Mouse (Mus musculus) midbrain, embryonic 16.5 days (tissue): Measurements from ENCODE around the gene Pprc1. TPM values are rescaled to one million over a fixed set of nuclear protein-coding genes. Genes with fewer than 3 reads are reported as not detected.
A peak's percentile ranks its signal among the peaks of the same experiment; 100 is the strongest.

Experiments used
- ATAC-seq: fragments of 200-750 bp; cut with Nextera tagmentation; 2 replicates; pipeline ENCODE4 v1.8.0; 2017; ENCODE audit warnings: moderate TSS enrichment
- H3K27ac ChIP-seq: fragments of 300-500 bp; sonication (generic); 2 replicates; pipeline ENCODE4 v1.5.1; 2014; ENCODE audit warnings: mild to moderate bottlenecking, low read length, mixed read lengths
- H3K27me3 ChIP-seq: fragments of 300-500 bp; sonication (generic); 2 replicates; pipeline ENCODE4 v1.6.1; 2014; ENCODE audit warnings: low read depth, low read length, mixed read lengths; ENCODE audit not compliant: control insufficient read depth, insufficient read depth
- H3K36me3 ChIP-seq: fragments of 300-500 bp; sonication (generic); 2 replicates; pipeline ENCODE4 v1.6.1; 2014; ENCODE audit warnings: mild to moderate bottlenecking, low read length, moderate library complexity, mixed read lengths; ENCODE audit not compliant: control insufficient read depth, insufficient read depth
- H3K4me1 ChIP-seq: fragments of 300-500 bp; sonication (generic); 2 replicates; pipeline ENCODE4 v1.6.1; 2014; ENCODE audit warnings: mild to moderate bottlenecking, low read length, mixed read lengths; ENCODE audit not compliant: control insufficient read depth, insufficient read depth
- H3K4me2 ChIP-seq: fragments of 300-500 bp; sonication (generic); 2 replicates; pipeline ENCODE4 v1.6.1; 2014; ENCODE audit warnings: mild to moderate bottlenecking, low read length, mixed read lengths
- H3K4me3 ChIP-seq: fragments of 300-500 bp; sonication (generic); 2 replicates; pipeline ENCODE4 v1.5.1; 2014; ENCODE audit warnings: low read depth, mild to moderate bottlenecking, low read length, moderate library complexity, mixed read lengths
- H3K9ac ChIP-seq: fragments of 300-500 bp; sonication (generic); 2 replicates; pipeline ENCODE4 v1.6.1; 2014; ENCODE audit warnings: low read depth, low read length, mixed read lengths
- H3K9me3 ChIP-seq: fragments of 300-500 bp; sonication (generic); replicated peaks from 2 replicates; pipeline ENCODE4 v1.6.1; 2014; ENCODE audit warnings: mild to moderate bottlenecking, low read length, mixed read lengths; ENCODE audit not compliant: control insufficient read depth, poor library complexity, severe bottlenecking
- WGBS: fragments of 180-500 bp; shearing (Covaris S2); extraction: QIAGEN DNeasy Blood & Tissue Kit; methylation state at CpG from one replicate; pipeline ENCODE4 v1.1.7; 2014; 5-methylcytosine and 5-hydroxymethylcytosine counted together
- polyA plus RNA-seq: library from polyadenylated mRNA; unstranded; fragments of >200 nt; fragmentation: Nextera tagmentation; extraction: Ambion mirVana; gene quantifications from 2 replicates; pipeline ENCODE4 v1.2.1, GENCODE M21; 2015

Gene Pprc1
- polyA plus RNA-seq, 1 experiment from 2014 or later, result 19.9 TPM

DNA sequence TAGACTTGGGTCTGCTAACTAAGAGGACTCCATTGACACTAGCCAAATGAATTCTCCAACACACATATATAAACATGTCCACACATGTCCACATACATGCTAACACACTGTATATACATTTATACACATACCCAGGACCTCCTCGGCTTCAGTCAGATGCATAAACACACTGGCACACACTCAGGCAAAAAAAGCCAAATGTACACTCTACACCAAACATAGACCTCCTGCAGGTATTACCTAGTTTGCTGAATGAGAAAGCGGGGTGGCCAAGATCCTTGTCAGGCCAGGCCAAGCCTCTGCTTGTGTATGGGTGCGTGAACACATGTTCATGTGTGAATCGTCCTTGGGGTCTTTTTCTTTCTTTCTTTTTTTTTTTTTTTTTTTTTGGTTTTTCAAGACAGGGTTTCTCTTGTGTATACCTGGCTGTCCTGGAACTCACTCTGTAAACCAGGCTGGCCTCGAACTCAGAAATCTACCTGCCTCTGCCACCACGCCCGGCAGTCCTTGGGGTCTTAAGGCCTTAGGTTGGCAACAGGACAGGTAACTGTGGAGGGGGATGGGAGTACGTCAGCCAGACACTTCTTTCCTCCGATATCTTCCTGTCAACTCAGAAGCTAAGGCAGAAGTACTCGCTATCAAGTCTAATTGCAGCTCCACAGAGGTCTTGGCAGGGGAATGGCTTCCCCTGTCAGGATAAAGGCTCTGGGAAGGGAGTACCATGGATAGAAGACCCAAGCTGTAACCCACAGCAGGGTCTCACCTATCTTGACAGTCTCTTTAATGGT, 14.3 kb upstream of the Pprc1 start:
- Histone ChIP-seq H3K4me3 (no peak overlapping the region), H3K36me3 (peaks cover 39% of the 10 kb centered on the region), H3K9me3 (no peaks in the 10 kb centered on the region), H3K27me3 (no peaks in the 10 kb centered on the region), H3K4me2 (no peak overlapping the region), H3K4me1 (no peaks in the 10 kb centered on the region), H3K9ac (no peak overlapping the region), H3K27ac (no peak overlapping the region)
- 93% methylated on average over 10 of the region's 10 CpGs for whole genome bisulfite sequencing
- ATAC-seq, result no peak

DNA sequence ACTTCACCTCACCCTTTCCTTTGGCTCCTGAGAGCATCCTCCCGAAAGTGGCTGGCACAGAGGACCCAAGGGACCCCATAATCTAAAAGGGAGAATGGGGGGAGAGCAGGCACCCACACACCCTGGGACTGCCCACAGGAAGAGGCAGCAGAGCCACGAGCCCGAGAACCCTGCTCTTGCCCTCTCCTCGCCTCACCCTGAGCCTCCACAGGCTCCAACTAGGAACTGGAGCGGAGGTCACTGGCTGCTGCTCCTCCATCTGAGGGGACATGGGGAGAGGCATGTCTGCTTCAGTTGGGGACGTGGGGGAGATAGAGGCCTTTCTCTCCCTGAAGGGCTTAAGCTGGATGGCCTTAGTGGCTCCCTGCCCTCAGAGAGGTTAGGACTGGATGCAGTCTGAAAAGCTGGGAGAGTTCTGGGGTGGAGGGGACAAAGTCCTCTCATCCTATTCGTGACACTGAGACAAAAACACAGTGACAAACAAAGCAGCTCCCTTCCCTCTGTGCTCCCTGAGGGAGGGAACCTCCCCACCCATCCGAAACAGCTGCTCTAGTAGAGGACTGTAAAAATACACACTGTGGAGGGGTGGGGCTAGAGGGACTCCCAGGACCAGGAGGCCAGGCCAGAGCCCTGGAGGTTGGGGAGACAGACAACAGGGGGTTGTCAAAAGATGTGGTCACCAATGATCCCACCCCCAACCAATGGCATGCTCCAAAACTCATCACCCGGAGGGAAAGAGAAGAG, 12.8 kb upstream of the Pprc1 start:
- Histone ChIP-seq H3K27ac (no peak overlapping the region), H3K36me3 (peaks cover 43% of the 10 kb centered on the region)

DNA sequence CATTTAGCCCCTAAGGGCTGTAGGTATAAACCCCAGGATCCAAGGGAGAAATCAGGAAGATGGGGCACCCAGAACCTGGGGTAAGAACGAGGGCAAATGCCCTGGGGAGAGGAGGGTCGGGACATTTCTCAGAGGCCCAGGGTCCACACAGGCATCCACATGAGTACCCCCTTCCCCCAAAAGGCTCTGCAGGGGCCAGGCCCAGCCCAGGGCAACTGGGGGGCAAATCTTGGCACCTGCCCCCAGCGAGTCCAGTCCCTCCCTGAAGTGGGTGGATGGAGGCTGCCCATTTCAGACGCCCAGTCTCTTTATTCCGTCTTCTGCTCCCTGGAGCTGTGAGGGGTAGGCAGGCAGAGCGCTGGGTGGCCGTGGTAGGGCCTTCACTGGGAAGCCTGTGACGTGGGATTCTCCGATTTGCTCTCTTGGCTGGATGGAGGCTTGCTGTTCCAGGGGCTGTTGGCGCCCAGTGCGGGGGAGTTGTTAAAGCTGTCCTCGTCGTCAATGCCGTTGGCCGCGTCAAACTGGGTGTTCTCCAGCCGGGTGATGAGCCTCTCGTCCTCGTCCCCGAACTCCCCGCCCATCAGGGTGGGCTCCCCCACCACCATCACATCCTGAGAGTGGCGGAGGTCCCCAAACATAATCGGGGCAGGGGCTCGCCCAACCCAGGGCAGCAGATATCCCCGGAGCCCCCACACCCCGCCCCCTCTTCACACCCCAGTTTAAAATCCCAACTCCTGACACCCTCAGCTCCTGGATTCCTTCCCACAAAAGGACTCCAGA, 11.8 kb upstream of the Pprc1 start:
- 85% methylated on average over 26 of the region's 26 CpGs for whole genome bisulfite sequencing
- no peak overlapping the region for H3K4me3 ChIP-seq
- no peak overlapping the region for H3K4me2 ChIP-seq
- H3K9me3 ChIP-seq, result no peaks in the 10 kb centered on the region
- ATAC-seq, result no peak
- peaks cover 43% of the 10 kb centered on the region for H3K36me3 ChIP-seq
- no peak overlapping the region for H3K27ac ChIP-seq
- H3K27me3 ChIP-seq, result no peaks in the 10 kb centered on the region
- H3K9ac ChIP-seq, result no peak overlapping the region
- H3K4me1 ChIP-seq, result peaks cover 20% of the 10 kb centered on the region

More for the DNA sequence above, 12.8 kb upstream of the Pprc1 start:
- no peak overlapping the region for H3K9ac ChIP-seq
- 63% methylated on average over 9 of the region's 9 CpGs for WGBS
- no peak overlapping the region for H3K4me3 ChIP-seq
- H3K4me1 ChIP-seq, result peaks cover 9% of the 10 kb centered on the region
- no peaks in the 10 kb centered on the region for H3K9me3 ChIP-seq
- H3K27me3 ChIP-seq, result no peaks in the 10 kb centered on the region
- no peak for ATAC-seq
- no peak overlapping the region for H3K4me2 ChIP-seq

DNA sequence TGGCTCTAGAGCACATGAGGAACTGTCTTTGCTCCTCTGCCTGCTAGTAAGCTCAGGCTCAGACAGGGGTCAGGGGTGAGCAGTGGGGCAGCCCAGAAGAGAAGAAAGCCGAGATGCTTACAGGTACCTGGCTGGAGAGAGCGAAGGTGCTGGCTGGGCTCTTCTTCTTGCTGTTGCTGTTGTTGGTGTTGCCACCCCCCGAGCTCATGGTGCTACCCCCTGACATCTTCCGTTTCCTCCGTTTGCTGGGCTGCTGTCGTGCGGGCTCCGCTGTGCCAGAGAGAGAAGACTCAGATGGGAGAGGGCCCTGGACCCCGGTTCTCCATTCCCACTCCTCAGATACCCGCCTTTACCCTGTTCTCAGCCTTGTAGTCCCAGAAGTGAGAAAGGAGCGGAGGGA, 10.8 kb upstream of the Pprc1 start:
- Histone ChIP-seq H3K27ac (no peak overlapping the region), H3K27me3 (no peaks in the 10 kb centered on the region), H3K4me2 (no peak overlapping the region), H3K4me1 (peaks cover 28% of the 10 kb centered on the region), H3K9me3 (no peaks in the 10 kb centered on the region), H3K9ac (no peak overlapping the region), H3K36me3 (peaks cover 43% of the 10 kb centered on the region), H3K4me3 (no peak overlapping the region)
- 95% methylated on average over 11 of the region's 11 CpGs for WGBS
- ATAC-seq, result no peak

DNA sequence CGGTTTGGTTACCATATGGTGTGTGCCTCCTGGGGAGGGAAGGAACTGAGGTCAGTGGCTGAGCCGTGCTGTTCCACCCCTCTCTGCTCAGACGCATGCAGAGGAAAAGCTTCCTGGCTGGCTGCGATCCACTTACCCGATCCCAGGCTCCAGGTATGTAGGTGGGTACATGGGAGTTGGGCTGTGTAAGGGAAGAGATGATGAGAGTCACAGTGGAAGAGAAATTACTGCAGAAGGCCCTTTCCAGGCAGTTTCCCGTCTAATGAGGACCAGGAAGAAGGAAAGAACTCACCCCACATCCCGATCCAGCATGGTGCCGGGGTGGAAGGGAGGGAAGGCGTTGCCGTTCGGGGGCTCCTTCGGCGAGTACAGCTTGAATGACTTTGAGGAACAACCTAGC, 8.7 kb upstream of the Pprc1 start:
- Histone ChIP-seq H3K4me1 (peaks cover 42% of the 10 kb centered on the region), H3K4me3 (no peak overlapping the region), H3K9me3 (no peaks in the 10 kb centered on the region), H3K27me3 (no peaks in the 10 kb centered on the region), H3K27ac (no peak overlapping the region), H3K4me2 (no peak overlapping the region; the same call in 1 of the 2 replicates), H3K36me3 (peaks cover 42% of the 10 kb centered on the region), H3K9ac (no peak overlapping the region)
- WGBS, result 93% methylated on average over 13 of the region's 13 CpGs
- ATAC-seq, result no peak

DNA sequence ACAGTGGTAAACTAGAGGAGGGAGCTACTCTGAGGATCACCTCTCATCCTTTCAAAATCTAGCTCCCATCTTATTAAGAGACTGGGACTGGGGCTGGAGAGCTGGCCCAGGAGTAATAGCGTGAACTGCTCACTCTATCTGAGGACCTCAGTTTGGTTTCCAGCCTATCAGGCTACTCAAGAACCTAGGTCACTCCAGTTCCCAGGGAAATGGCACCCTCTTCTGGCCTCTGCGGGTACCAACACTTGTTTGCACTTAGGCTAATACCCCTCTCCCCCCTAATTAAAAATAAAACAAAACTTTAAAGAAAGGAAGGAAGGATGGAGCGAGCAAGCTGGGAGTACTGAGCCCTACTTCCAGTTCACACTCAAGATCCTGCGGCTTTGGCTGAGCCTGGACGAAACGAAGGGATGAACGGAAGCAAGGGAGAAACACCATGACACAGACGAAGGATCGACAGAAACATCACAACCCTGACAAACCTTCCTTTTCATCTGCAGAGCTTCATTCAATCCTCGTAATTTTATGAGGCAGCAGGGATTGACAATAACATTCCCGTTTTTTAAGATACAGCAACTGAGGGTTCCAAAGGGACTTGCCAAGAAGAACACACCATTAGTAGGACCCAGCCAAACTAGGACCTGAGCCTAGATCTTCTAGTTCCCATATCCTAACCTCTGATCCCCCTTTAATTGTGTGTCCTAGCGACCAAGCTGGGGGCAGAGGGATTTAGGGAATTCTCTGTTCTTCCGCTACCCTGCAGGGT, 8.0 kb upstream of the Pprc1 start:
- peaks cover 40% of the 10 kb centered on the region for H3K36me3 ChIP-seq
- 59% methylated on average over 13 of the region's 13 CpGs for WGBS
- H3K4me2 ChIP-seq, result peak overlapping the region; percentile 99
- peak overlapping the region; percentile 75 for H3K4me3 ChIP-seq
- H3K4me1 ChIP-seq, result peaks cover 49% of the 10 kb centered on the region
- H3K9me3 ChIP-seq, result no peaks in the 10 kb centered on the region
- H3K9ac ChIP-seq, result peak overlapping the region; percentile 76
- peak overlapping the region; percentile 17; the same call in 1 of the 2 replicates for H3K27ac ChIP-seq
- ATAC-seq, result no peak
- no peaks in the 10 kb centered on the region for H3K27me3 ChIP-seq

DNA sequence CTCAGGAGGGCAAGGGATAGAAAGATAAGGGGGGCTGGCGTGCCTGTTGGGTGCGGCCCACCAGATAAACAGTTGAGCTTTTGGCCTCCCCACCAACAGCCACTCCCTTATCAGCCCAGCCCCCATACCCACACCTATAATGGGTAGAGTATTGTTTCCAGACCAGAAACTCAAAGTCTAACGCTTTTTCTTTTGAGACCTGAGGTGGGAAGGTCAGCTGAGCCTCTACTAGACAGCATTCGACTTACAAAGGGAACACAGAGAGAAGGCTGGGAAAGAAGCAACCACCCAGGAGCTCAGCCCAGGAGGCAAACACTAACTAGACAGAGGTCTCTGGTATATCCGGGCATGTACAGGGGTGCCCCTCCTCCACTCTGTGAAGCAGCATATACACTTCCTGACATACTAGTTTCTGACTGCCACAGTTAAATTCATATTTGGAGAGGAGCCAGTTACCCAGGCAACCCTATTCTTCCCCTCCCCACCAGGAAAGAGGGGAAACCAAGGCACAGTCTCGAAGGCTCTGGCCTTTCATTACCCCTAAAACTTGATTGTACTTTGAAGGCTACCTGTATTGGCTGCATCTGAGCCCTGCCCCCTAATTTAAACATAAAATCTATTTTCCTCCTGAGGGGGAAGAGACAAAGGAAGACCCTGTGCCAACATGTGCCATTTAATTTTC, 7.3 kb upstream of the Pprc1 start:
- H3K9me3 ChIP-seq, result no peaks in the 10 kb centered on the region
- peak overlapping the region; percentile 72 for H3K27ac ChIP-seq
- H3K4me1 ChIP-seq, result peaks cover 55% of the 10 kb centered on the region
- H3K4me3 ChIP-seq, result peak overlapping the region; percentile 75
- no peaks in the 10 kb centered on the region for H3K27me3 ChIP-seq
- H3K4me2 ChIP-seq, result peak overlapping the region; percentile 99
- H3K9ac ChIP-seq, result peak overlapping the region; percentile 76
- H3K36me3 ChIP-seq, result peaks cover 32% of the 10 kb centered on the region
- WGBS, result 1% methylated on average over 6 of the region's 6 CpGs
- no peak for ATAC-seq
